Mouse (Mus musculus) ovary, postnatal 36 days (tissue): ENCODE measurements at regions not wholly inside any gene's neighbourhood (a gene's known extent, or its start where the extent isn't known, plus 50 kb on each side); places are given as distances from the start of the nearest gene placed in this dataset.
A peak's percentile ranks its signal among the peaks of the same experiment; 100 is the strongest.

Source experiments
- DNase-seq: peaks from one replicate; pipeline ENCODE4 v3.0.0; 2022; ENCODE audit warnings: low spot score, mixed read lengths

DNA sequence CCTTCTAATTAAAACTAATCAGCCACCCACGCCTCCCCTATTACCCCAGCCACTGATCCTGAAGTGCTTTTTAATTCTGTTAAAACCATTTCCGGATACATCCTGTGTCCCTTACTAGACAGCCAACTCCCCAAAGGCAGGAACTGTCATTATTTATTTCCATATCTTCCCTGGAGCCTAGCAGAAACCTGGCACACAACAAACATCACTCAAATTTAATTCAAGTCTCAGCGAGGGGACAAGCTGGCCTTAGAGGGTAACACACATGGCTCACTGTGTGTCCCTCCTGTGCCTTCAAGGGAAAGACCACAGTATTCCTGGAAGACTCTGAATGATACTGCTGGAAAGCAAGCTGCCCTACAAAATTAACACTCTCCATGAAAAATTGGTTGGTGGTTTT lies 240.0 kb downstream of the Mycn start:
- DNase-seq: no peak

GRCm38 (mm10) chr12:12701060-12701667 lies 240.6 kb downstream of the Mycn start:
- no peak for DNase-seq

GRCm38 (mm10) chr12:12693838-12694777 lies 247.6 kb downstream of the Mycn start:
- peak; percentile 21 for DNase-seq

DNA sequence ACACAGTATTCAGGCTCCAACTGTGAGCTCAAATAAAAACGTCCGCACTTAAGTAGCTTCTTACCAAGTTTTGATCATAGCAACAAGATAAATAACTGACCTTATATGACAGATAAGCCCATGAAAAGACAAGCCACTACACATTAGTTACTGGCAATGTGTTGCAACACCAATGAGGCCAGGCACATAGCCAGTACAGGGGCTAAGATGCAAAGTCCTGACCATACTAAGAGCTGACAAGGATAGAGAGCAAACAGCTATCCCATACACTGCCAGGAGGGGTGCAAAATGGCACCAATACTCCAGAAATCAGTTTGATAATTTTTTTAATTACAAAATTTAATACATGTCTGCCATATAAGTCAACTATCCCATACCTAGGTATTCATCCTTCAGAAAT lies 254.3 kb downstream of the Mycn start:
- DNase-seq: no peak

DNA sequence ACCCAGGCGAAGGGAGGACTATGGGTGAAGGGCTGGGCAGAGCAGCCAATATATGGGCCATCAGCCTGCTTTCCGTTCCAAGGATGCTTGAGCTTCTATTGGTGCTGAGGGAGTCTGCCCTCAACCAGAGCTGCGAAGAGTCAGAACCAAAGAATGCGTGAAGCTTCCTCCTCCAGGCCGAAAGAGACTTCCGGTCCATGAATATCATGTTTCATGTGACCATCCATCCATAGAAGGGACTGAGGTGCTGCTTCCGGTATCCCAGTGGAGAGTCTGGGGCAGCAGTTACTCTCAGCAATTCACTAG lies 256.5 kb downstream of the Mycn start:
- no peak for DNase-seq

- no peak for DNase-seq
These were observed 257.1 kb downstream of the Mycn start for GRCm38 (mm10) chr12:12684481-12685216.

DNA sequence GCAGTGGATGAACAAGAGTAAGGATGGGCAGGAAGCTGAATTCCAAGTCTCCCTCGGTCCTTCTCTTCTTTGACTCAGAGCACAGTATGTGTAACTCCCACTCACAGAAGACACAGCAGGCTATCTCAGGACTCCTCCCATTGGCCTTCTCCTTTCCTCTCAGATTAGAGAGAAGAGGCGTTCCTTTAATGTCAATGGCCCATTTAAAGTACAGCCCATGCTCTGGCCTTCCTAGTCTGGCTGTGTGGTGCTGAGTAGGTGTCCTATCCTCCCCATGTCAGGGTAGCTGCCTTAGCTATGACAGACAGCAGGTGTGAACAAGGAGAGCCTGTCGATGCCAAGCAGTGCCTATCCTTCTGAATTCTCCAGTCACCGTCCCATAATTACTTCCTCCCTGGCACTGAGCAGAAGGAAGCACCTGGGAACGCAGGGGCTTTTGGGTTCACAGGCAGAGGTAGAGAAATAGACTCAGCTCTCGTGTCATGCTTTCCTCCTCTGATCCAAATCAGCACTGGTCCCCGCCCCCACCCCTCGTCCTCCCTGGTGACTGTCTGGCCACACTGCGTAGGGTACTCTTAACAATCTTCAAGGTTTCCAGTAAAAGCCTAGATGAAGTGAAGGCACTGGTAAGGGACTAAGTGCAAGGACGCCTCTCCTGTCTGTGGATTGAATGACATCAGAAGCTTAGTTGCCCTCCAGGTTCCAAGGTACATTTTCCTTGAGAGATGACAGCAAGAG lies 257.8 kb downstream of the Mycn start:
- DNase-seq: no peak

DNA sequence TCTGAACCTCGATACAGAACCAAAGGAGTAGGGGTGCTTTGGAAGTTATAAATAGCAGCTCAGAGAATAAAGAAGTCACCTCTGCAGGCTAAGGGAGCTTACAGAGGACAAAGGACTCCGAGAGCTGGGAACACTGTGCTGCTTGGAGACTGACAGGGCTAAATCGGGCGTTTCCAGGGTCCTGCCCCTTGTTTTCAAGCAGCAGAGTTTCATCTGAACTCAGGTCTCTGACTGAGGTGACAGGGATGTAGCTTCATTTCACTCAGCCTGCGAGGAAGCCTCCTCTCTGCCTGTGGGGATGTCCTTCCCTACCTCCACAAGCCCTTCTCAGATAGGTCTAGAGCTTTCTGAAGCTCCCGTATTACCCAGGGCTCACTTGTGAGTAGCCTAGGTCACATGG lies 260.6 kb downstream of the Mycn start:
- DNase-seq: no peak

GRCm38 (mm10) chr12:12680371-12680921 lies 261.3 kb downstream of the Mycn start:
- no peak for DNase-seq

DNA sequence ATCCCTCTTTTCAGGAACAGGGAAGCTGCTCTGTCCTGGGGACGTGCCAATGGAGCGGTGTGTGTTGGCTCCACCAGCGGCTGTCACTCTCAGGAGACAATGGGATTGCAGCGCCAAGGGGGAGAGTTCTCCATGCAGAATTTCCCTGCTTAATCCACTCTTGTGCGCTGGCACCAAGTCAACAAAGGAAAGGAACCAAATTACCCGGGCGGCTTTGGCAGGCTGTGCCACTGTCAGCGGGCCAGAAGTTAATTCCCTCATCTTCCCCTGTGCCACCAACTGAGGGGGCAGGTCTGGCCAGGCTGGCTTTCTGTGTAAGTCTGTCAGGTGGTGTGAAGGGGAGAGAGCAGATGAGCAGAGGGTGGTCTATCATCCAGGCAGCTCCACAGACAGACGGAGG lies 265.0 kb downstream of the Mycn start:
- peak; percentile 45 for DNase-seq

DNA sequence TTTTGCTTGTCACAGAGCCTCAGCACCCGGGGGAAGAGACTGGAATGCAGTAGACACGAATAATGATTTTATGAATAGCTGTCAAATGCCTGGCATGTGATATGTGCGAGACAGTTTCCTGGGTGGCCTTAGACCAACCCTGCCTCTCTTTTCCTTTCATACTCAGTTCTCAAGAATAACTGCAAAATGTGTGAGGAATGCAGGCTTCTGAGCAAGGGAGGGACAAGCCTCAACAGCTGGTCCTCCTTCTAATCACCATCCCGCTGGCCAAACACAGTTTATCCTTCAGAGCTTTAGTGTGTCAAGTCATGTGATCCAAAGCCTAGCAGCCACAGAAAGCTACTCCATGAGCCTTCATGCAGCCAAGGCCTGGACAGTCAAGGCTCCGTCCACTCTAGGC lies 271.8 kb downstream of the Mycn start:
- no peak for DNase-seq

DNA sequence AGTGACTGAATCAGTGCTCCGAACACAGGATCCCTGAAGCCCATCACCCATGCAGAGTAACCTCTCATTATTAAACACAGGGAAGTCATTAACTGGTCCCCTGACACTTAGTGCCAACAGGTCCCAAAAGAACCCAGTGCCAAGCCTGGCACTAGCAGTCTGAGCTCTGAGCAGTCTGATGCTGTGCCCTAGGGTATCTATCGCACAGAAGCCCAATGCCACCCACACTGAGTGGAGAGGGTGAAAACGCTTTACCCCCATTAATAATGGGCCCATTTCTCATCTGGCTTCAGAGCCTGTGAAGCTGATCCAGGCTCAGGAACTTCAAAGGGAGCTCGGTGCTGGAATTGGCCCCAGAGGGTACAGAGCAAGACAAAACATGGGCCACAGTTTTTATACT lies 272.8 kb downstream of the Mycn start:
- DNase-seq: no peak

- no peak for DNase-seq
These were observed 286.1 kb downstream of the Mycn start for GRCm38 (mm10) chr12:12655611-12656010.

DNA sequence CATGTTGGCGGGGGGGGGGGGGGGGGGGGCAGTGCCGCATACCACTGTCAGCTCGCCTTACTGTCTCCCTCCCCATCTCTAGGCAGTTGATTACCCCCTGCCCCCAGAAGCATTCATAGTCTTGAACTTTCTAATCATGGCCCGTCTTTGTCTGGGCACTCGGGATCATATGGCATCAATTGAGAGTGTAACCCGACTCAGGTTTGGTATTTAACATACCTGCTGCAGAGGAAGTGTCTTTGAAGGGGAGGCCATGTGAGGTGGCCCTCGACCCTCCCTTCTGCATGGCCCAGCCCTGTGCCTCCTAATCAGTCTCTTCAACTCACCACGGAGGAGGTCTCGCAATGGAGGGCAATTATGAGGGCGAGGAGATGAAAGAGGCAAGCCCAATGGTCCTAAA lies 286.5 kb downstream of the Mycn start:
- no peak for DNase-seq

DNA sequence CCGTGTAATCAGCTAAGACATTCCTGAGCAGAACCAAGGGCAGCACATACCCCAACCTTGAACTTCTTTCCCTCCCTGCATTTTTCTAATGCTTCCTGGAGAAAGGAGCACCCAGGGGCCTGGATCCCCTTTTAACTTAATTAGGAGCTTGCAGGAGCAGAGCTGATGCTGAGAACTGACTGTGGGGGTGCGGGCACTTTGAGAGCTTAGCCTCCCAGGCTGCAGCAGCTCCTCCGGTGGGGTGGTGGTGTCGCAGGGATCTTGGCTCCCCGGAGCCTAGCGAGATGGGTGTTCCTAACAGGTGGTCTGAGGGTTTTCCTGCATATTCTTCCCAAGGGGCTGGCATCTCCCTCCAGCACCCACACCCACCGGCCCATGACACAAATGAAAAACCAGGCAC lies 289.4 kb downstream of the Mycn start:
- DNase-seq: peak; percentile 12

- DNase-seq: no peak
These were observed 291.4 kb downstream of the Mycn start for GRCm38 (mm10) chr12:12650309-12650708.

DNA sequence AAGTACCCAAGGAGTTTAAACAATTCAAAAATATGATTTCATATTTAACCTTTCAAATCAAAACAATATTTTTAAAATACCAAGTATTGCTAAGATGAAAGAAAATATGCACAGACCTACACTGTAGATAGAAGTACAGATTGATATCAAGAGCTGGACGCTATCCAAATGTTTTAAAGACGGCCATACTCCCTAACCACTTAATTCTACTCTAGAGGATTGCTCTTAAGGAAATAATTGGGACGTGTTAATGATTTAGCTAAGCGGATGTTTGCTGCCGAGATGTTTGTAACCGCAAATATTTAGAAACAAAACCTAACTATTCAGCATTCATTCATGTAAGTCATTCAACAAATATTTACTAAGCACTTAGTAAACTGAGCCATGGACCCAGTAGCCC lies 294.2 kb downstream of the Mycn start:
- no peak for DNase-seq

- DNase-seq: no peak
These were observed 296.5 kb downstream of the Mycn start for GRCm38 (mm10) chr12:12645183-12645582.

- DNase-seq: no peak
These were observed 298.3 kb downstream of the Mycn start for GRCm38 (mm10) chr12:12643247-12643963.

DNA sequence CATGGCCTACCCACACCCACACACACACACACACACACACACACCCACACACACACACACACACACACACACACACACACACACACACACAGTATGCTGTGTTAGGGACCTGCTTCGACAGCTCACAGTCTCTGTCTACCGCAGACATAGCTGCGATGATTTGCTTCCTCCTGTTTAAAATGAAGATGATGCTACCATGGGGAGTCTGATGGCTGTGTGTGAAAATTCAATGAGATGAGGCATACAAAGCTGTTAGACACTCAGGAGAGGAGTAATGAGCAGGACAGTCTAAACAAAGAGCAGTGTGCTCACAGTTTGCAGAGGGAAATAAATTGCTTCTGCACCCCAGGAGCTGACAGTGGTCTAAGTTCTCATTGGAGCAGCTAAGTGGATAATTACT lies 306.4 kb downstream of the Mycn start:
- DNase-seq: no peak

DNA sequence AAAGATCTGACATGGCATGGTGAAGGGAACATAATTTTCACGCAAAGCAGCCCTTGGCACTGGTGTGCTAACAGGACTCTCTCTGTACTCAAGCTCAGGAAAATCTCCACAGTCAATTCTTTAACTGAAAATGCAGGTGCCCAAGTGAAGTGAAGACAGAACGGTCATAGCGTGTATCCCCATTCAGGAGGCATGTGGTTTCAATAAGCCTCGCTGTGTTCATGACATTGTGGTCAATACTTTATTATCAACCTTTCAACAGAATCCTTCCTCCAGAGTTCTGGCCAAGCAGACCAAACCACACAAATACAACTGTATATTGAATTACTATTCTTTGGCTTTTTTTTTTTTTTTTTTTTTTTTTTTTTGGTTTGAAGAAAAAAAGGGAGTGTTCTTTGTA lies 314.1 kb downstream of the Mycn start:
- no peak for DNase-seq
